Mouse (Mus musculus): ENCODE measurements around the gene Armh3. TPM values are rescaled to one million over a fixed set of nuclear protein-coding genes. Genes with fewer than 3 reads are reported as not detected.
"Not testable (repeated sequence)": the region's sequence is repeated elsewhere in the genome, so short reads cannot be mapped to it uniquely, and the experiment has no call there.

Armh3 gene
- polyA plus RNA-seq, 1 experiment = 10.3 TPM

DNA sequence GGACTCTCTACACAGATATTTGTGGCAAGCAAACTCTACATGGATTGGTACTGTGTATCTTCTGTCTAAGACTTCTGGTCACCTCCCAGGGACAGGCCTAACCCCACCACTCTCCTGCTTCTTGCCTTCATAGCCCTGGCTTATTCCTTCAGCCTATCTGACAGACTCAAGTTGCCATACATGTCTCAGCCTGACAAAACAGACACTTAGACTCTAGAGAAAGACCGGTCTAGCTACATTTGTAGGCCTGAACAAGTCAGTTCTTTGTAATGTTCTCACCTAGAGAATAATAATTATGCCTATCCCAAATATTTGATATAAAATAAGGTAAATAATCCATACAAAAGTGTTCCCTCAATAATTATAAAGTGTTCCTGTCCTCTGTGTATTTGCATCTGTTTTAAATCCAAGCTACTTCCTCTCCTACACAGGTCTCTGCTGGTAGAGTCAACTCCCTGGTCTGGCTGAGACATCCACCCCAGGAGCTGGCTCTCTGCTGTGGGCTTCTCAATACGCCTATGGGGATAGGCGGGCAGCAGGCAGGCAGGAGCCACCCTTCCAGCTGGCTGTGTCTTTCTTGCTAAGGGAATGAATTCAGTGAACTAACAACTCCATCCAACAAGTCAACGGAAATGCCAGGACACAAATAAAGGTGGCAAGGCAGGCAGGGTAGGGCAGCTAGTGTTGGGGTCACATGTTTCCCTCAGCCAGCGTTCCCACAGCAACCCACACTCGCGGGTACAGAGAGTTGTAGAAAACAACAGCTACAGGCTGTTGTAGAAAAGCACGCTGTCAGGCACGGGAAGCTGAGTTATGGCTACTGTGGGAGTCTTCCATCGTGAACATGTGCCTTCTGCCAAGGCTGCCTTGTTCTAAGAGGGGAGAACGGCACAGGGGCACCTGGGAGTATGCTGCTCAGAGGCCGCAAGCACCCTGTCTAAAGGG lies 161.0 kb downstream of the Armh3 start:
- 82% methylated on average over 12 of the region's 12 CpGs for WGBS
- no peak for DNase-seq (ENCODE audit: low read depth, low spot score)

DNA sequence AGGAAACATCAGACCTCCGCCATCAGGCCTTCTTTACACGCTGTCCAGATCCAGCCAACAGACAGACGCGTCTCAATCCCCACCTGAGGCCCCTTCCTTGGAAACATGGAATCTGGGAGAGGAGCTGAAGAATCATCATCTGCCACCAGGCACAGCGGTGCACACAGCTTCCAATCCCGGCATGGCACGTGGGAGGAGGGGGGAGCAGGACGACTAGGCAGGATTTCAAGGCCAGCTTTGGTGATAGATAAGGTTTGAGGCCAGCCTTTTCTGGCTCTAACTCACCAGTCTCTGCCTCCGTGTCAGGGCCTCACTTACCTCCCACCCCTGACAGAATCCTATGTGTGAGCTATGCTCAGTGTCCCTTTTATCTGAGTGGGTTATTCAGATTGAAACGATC lies 162.8 kb downstream of the Armh3 start:
- WGBS = 85% methylated on average over 10 of the region's 10 CpGs

DNA sequence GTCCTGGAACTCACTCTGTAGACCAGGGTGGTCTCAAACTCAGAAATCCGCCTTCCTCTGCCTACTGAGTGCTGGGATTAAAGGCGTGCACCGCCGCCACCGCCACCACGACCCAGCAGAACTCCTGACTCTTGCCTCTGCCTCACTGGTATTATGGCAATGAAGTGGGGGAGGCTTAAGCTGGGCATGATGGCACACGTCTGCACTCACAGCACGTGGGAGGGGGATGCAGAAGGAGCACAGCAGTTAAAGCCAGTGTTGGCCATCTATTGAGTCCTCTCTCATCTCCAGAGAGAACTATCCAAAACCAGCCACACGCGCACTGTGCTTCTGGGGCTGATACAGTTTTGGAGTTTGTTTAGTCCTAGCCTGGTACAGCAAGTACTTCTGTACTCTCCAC lies 164.6 kb downstream of the Armh3 start:
- 93% methylated on average over 10 of the region's 10 CpGs for WGBS

More for the DNA sequence above, 162.8 kb downstream of the Armh3 start:
- no peak for DNase-seq (ENCODE audit: low read depth, low spot score)

DNA sequence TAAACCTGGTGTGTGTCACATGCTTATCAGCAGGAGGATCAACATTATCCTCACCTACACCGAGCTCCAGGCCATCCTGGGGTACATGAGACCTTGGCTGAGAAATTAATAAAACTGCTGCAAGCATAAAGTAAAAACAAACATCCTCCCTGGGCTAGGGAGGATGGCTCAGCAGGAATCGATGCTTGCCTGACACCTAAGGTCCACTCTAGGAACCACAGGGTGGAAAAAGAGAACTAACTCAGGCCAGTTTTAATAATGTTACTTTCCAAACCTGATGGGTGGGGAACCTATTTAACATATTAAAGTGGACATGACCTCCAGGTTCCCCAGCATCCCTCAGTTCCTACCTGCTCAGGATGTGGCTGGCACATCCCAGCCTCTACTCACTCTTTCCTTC lies 167.6 kb downstream of the Armh3 start:
- WGBS = 32% methylated on average over 2 of the region's 2 CpGs
- no peak for DNase-seq (ENCODE audit: low read depth, low spot score)

More for the DNA sequence above, 164.6 kb downstream of the Armh3 start:
- DNase-seq (ENCODE audit: low read depth, low spot score) = no peak

- 96% methylated on average over 3 of the region's 3 CpGs for WGBS
- DNase-seq (ENCODE audit: low read depth, low spot score) = no peak
Observed at GRCm38 (mm10) chr19:45827736-45828135, 170.6 kb downstream of the Armh3 start.

- no peak for DNase-seq (ENCODE audit: low read depth, low spot score)
- 66% methylated on average over 5 of the region's 5 CpGs for WGBS
Observed at GRCm38 (mm10) chr19:45827125-45827524, 171.2 kb downstream of the Armh3 start.

- no peak for DNase-seq (ENCODE audit: low read depth, low spot score)
- WGBS = 74% methylated on average over 3 of the region's 3 CpGs
Observed at GRCm38 (mm10) chr19:45826146-45826545, 172.1 kb downstream of the Armh3 start.

DNA sequence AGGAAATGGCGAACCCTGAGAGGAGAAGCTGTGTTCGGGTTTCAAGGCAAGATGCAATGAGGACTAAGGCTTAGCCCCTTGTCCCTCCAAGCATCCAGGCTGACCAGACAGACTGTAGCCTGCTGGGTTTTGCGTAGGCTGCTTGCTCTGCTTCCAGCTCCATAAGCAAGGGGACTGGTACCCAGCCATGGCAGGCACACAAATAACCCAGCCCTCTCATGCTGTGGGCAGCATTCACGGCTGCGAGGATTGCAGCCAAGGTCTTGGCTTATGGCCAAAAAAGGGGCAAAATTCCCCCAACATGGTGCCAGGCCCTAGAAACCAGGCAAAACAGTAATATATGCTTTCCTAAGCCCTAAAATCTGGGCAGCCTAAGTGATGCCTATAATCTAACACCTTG lies 176.5 kb downstream of the Armh3 start:
- DNase-seq (ENCODE audit: low read depth, low spot score) = no peak
- 70% methylated on average over 5 of the region's 5 CpGs for WGBS

DNA sequence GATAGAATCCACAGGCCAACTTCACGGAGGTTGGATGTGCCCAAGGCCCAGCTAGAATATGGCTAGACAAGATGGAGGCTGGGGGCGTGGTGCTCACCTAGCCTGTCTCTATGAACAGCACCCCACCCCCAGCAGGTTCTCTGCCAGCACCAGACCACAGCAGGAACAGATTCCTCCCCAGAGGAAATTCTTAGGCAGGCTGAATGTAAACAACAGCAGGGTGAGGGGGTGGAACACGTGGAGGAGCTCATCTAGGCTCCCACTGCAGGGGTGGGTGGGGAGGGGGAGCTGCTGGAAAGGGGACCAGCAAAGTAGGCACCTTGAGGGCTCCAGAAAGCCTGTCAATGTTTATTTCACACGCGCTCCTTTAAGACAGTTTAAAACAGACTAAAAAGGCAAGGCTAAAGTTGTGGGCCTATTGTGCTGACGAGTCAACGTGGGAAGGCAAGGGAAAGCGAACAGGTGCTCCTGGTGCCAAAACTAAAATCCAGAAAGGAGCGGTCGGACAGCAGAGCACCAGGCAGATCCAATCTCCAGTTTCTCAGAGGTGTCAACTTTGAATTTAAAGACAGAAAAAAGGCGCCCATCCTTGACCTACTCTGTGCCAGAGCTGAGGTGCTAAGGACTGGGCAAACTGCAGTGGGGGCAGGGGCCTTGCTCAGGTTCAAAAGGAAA lies 180.3 kb downstream of the Armh3 start:
- 68% methylated on average over 11 of the region's 11 CpGs for WGBS

DNA sequence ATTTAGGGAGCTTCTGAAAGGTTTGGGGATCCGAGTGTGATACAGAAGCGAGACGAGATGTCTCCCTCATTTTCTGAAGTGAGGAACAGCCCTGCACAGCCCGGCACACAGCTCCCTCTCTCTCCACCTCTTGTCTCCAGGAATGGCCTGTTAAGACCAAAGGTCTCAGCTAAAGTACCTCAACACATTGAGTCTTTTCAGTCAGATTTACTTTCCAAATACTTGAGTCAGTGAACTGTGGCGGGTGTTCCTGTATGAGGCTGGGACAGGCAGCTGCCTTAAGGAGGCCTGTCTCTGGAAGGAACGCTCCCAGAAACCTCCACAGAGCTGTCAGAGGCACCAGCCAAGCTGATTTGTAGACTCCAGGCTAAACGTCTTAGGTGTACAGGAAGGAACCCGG lies 181.6 kb downstream of the Armh3 start:
- 64% methylated on average over 8 of the region's 8 CpGs for WGBS
- DNase-seq (ENCODE audit: low read depth, low spot score) = no peak

More for the DNA sequence above, 180.3 kb downstream of the Armh3 start:
- DNase-seq (ENCODE audit: low read depth, low spot score) = no peak

- DNase-seq (ENCODE audit: low read depth, low spot score) = no peak
- 7% methylated on average over 25 of the region's 29 CpGs for WGBS
Observed at GRCm38 (mm10) chr19:45815831-45816405, 182.4 kb downstream of the Armh3 start, which contains the start of gene Kcnip2. Kcnip2 (minus strand) TSS chr19:45816061.

- no peak for DNase-seq (ENCODE audit: low read depth, low spot score)
- WGBS = 33% methylated on average over 10 of the region's 10 CpGs
Observed at GRCm38 (mm10) chr19:45815170-45815569, 183.1 kb downstream of the Armh3 start.

- no peak for DNase-seq (ENCODE audit: low read depth, low spot score)
- WGBS = 19% methylated on average over 12 of the region's 12 CpGs
Observed at GRCm38 (mm10) chr19:45813801-45814200, 184.5 kb downstream of the Armh3 start.

DNA sequence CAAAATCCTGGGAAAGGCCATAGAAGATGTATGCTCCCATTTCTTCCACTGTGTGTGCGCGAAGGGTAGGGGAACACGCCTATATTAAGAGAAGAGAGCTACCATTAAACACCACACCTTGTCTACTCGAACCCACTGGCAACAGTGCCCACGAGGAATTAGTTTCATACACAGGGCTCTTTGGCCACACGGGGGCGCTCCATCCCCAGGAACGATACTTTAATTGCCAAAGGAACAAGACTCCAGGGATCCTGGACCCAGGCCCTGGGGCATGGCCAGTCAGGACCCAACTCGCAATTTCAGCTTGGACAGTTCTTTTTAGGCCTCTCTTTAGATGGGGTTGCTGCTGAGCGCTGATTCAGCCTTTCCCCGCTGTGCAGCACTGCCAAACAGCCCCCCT lies 185.0 kb downstream of the Armh3 start:
- no peak for DNase-seq (ENCODE audit: low read depth, low spot score)
- WGBS = 6% methylated on average over 11 of the region's 11 CpGs

DNA sequence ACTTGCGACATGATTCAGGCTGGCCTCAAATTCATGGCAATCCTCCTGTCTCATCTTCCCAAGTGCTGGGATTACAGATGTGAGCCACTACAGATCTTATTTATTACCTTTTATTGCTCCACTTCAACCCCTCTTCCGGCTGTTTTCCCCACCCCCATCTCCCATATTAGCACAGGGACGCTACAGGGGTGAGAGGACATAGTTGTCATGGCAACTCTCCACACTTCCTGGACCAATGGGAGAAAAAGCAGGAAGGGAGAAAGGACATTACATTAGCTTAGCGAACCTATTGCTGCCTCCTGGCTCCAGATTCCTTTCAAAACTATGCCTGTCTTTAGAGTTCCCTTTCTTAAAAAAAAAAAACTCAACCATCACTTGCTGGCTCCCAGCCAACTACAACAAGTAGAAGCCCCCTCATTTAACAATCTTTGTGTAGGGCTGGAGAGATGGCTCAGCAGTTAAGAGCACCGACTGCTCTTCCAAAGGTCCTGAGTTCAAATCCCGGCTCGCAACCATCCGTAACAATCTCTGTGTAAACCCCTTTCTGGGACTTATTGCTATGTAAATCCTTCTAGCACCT lies 185.5 kb downstream of the Armh3 start:
- DNase-seq (ENCODE audit: low read depth, low spot score) = no peak
- WGBS = 21% methylated on average over 8 of the region's 8 CpGs

GRCm38 (mm10) chr19:45812115-45812514 lies 186.2 kb downstream of the Armh3 start:
- DNase-seq (ENCODE audit: low read depth, low spot score) = no peak
- 3% methylated on average over 16 of the region's 16 CpGs for WGBS

DNA sequence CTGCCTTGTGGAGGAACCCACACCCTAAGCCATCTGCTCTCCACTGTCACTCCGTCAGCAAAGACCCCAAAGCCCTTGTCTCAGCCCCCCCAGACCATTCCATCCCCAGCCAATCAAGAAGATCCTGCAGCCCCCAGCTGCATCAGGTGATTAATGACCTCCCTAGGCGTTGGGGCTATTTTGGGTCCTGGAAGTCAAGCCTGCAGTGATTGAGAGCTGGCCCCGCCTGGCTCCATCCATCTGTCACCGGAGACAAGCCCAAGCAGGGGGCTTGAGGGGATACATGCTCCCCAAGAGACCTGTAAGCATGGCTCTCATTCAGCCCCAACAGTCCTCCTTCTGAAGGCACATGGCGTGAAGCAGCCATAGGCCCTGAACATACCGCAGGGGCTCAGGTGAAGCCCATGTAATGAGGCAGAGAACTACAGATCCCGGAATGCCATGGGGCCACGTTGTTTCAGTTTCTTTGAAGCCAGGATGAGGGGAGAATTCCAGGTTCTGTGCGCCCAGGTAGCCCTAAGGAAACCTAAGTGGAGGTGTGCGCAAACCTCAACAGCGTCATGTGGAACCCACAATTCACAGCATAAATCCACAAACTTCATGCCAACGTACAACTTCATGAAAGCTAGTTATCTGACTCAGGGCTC lies 187.1 kb downstream of the Armh3 start:
- DNase-seq (ENCODE audit: low read depth, low spot score) = no peak
- 75% methylated on average over 12 of the region's 12 CpGs for WGBS

- WGBS = 88% methylated on average over 4 of the region's 4 CpGs
- no peak for DNase-seq (ENCODE audit: low read depth, low spot score)
Observed at GRCm38 (mm10) chr19:45807732-45808131, 190.6 kb downstream of the Armh3 start.

DNA sequence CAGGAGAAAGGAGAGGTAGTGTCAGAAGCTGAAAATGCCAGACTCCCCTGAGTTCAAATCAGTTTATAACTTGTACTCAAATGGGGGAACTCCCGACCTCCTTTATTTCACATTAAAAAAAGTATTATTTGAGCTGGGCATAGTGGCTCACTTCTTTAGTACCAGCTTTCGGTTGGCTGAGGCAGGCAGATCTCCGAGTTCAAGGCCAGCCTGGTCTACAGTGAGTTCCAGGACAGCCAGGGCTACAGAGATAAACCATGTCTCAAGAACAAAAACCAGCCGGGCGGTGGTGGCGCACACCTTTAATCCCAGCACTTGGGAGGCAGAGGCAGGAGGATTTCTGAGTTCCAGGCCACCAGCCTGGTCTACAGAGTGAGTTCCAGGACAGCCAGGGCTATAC lies 192.5 kb downstream of the Armh3 start:
- WGBS = 89% methylated on average over 6 of the region's 6 CpGs
- DNase-seq (ENCODE audit: low read depth, low spot score) = not testable (repeated sequence)

All from large intestine, adult 2 months (tissue).